Mouse (Mus musculus) intestine, embryonic 16.5 days (tissue): ENCODE results near the gene Rpl21. TPM values are rescaled to one million over a fixed set of nuclear protein-coding genes. Genes with fewer than 3 reads are reported as not detected.
A peak's percentile ranks its signal among the peaks of the same experiment; 100 is the strongest.

Source experiments
- ATAC-seq: fragments of 200-750 bp; cut with Nextera tagmentation; 2 replicates; pipeline ENCODE4 v1.8.0; 2017; ENCODE audit warnings: moderate TSS enrichment, moderate library complexity
- H3K27ac ChIP-seq: fragments of 300-500 bp; sonication (generic); 2 replicates; pipeline ENCODE4 v1.5.1; 2014; ENCODE audit warnings: mild to moderate bottlenecking, low read length
- H3K27me3 ChIP-seq: fragments of 300-500 bp; sonication (generic); replicated peaks from 2 replicates; pipeline ENCODE4 v1.6.1; 2014; ENCODE audit warnings: low read length, control low read depth, mixed read lengths; ENCODE audit not compliant: control insufficient read depth, insufficient read depth
- H3K36me3 ChIP-seq: fragments of 300-500 bp; sonication (generic); 2 replicates; pipeline ENCODE4 v1.6.1; 2014; ENCODE audit warnings: low read length, control low read depth; ENCODE audit not compliant: control insufficient read depth, insufficient read depth
- H3K4me1 ChIP-seq: fragments of 300-500 bp; sonication (generic); 2 replicates; pipeline ENCODE4 v1.6.1; 2014; ENCODE audit warnings: low read length, control low read depth, mixed read lengths; ENCODE audit not compliant: control insufficient read depth, insufficient read depth
- H3K4me2 ChIP-seq: fragments of 300-500 bp; sonication (generic); 2 replicates; pipeline ENCODE4 v1.6.1; 2014; ENCODE audit warnings: low read depth, low read length, control low read depth
- H3K4me3 ChIP-seq: fragments of 300-500 bp; sonication (generic); 2 replicates; pipeline ENCODE4 v1.5.1; 2014; ENCODE audit warnings: mild to moderate bottlenecking, low read length
- H3K9ac ChIP-seq: fragments of 300-500 bp; sonication (generic); 2 replicates; pipeline ENCODE4 v1.6.1; 2014; ENCODE audit warnings: low read depth, low read length
- H3K9me3 ChIP-seq: fragments of 300-500 bp; sonication (generic); 2 replicates; pipeline ENCODE4 v1.6.1; 2016; ENCODE audit warnings: low read length, control low read depth; ENCODE audit not compliant: control insufficient read depth
- WGBS: fragments of 180-500 bp; shearing (Covaris S2); extraction: QIAGEN DNeasy Blood & Tissue Kit; methylation state at CpG from one replicate; pipeline ENCODE4 v1.1.7; 2014; 5-methylcytosine and 5-hydroxymethylcytosine counted together
- polyA plus RNA-seq: library from polyadenylated mRNA; unstranded; fragments of >200 nt; fragmentation: Nextera tagmentation; extraction: Ambion mirVana; gene quantifications from 2 replicates; pipeline ENCODE4 v1.2.1, GENCODE M21; 2015

The Rpl21 gene
- polyA plus RNA-seq, 1 experiment from 2014 or later, result 503 TPM

DNA sequence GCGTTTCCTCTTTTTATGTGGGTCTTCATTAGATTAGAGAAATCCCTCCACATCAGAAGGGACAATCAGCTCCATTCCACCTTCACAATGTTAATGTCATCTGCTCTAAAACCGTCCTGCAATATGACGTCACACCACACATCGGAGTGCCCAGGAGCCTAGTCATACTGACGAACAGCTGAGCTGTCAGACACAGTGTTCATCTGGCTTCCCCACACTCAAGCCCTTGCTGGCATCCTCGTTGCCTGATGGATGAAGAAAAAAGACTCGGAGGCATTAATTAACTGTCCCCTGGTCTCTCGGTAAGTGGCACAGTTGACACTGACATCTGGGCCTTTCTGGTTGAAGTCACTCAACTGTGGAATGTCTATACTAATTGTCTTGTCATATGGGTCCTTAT is 26.6 kb downstream of the Rpl21 start:
- H3K4me3 ChIP-seq, result no peak overlapping the region
- WGBS, result 82% methylated on average over 8 of the region's 8 CpGs
- H3K4me1 ChIP-seq, result no peaks in the 10 kb centered on the region
- ATAC-seq, result no peak
- H3K27me3 ChIP-seq, result no peaks in the 10 kb centered on the region
- H3K9me3 ChIP-seq, result peaks cover 4% of the 10 kb centered on the region; the same call in 1 of the 2 replicates
- H3K4me2 ChIP-seq, result no peak overlapping the region
- H3K36me3 ChIP-seq, result no peaks in the 10 kb centered on the region
- H3K27ac ChIP-seq, result no peak overlapping the region
- H3K9ac ChIP-seq, result no peak overlapping the region

- Histone ChIP-seq H3K27ac (no peak overlapping the region), H3K36me3 (no peaks in the 10 kb centered on the region), H3K4me1 (no peaks in the 10 kb centered on the region), H3K4me3 (no peak overlapping the region), H3K27me3 (no peaks in the 10 kb centered on the region), H3K9me3 (peaks cover 4% of the 10 kb centered on the region; the same call in 1 of the 2 replicates), H3K9ac (no peak overlapping the region), H3K4me2 (no peak overlapping the region)
- ATAC-seq, result no peak
- 71% methylated on average over 18 of the region's 18 CpGs for WGBS
These were observed 27.7 kb downstream of the Rpl21 start for GRCm38 (mm10) chr5:146860222-146860998.

DNA sequence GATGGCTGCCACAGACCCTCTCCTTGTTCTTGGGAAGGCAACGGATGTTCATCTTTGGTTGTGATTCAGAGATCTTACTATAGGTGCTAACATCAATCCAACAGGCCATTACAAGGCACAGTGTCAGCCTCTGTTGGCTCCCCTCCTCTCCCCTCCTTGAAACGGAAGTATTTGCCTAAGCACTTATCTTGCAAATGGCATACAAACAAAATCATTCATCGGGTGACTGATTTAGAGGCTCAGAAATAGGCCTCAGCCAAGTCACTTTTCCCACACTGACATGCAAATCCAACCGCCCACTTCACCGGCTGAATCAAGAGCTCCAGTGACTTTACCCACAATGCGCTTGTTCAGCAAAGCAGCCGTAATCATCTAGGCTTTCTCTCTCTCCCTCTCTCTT is 28.9 kb downstream of the Rpl21 start:
- H3K4me3 ChIP-seq, result no peak overlapping the region
- no peaks in the 10 kb centered on the region for H3K27me3 ChIP-seq
- no peak overlapping the region for H3K4me2 ChIP-seq
- no peaks in the 10 kb centered on the region for H3K4me1 ChIP-seq
- H3K27ac ChIP-seq, result no peak overlapping the region
- 40% methylated on average over 7 of the region's 7 CpGs for WGBS
- H3K36me3 ChIP-seq, result no peaks in the 10 kb centered on the region
- H3K9me3 ChIP-seq, result no peaks in the 10 kb centered on the region
- ATAC-seq, result no peak
- no peak overlapping the region for H3K9ac ChIP-seq

DNA sequence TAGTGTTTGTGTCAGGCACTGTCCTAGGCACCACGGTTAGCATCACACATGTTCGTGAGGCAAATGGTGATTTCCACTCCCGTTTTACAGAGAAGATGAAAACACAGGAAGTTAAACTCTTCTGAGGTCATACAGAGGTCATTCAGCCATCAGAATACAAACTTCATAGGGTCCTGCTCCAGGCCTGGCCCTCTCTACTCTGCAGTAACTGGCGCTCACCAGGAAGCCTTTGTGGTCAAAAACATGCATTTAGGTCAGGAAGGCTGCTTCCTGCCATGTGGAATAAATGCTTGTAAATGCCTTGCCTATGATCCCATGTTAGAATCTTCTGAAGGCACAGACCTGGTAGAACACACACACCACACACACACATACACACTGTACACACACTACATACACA is 32.8 kb downstream of the Rpl21 start:
- no peak overlapping the region for H3K27ac ChIP-seq
- ATAC-seq, result no peak
- H3K36me3 ChIP-seq, result no peaks in the 10 kb centered on the region
- H3K9ac ChIP-seq, result no peak overlapping the region
- H3K4me3 ChIP-seq, result no peak overlapping the region
- 50% methylated on average over 4 of the region's 4 CpGs for WGBS
- no peak overlapping the region for H3K4me2 ChIP-seq
- no peaks in the 10 kb centered on the region; the same call in 1 of the 2 replicates for H3K9me3 ChIP-seq
- no peaks in the 10 kb centered on the region for H3K27me3 ChIP-seq
- H3K4me1 ChIP-seq, result peaks cover 14% of the 10 kb centered on the region

GRCm38 (mm10) chr5:146866277-146866676 is 33.6 kb downstream of the Rpl21 start:
- Histone ChIP-seq H3K4me3 (no peak overlapping the region), H3K4me1 (peaks cover 14% of the 10 kb centered on the region), H3K27me3 (no peaks in the 10 kb centered on the region), H3K9ac (no peak overlapping the region), H3K9me3 (no peaks in the 10 kb centered on the region; the same call in 1 of the 2 replicates), H3K4me2 (no peak overlapping the region), H3K27ac (no peak overlapping the region), H3K36me3 (no peaks in the 10 kb centered on the region)
- ATAC-seq, result no peak
- 92% methylated on average over 2 of the region's 2 CpGs for WGBS

GRCm38 (mm10) chr5:146867246-146867945 is 34.7 kb downstream of the Rpl21 start:
- Histone ChIP-seq H3K4me3 (peak overlapping the region; percentile 2; the same call in 1 of the 2 replicates), H3K27me3 (no peaks in the 10 kb centered on the region), H3K36me3 (no peaks in the 10 kb centered on the region), H3K27ac (peak overlapping the region; percentile 38), H3K4me1 (peaks cover 14% of the 10 kb centered on the region), H3K9ac (no peak overlapping the region; the same call in 1 of the 2 replicates), H3K9me3 (no peaks in the 10 kb centered on the region; the same call in 1 of the 2 replicates), H3K4me2 (peak overlapping the region; percentile 29)
- peak; percentile 45 for ATAC-seq
- 4% methylated on average over 19 of the region's 19 CpGs for WGBS

- Histone ChIP-seq H3K4me3 (no peak overlapping the region), H3K9ac (no peak overlapping the region), H3K36me3 (no peaks in the 10 kb centered on the region), H3K27ac (peak overlapping the region; percentile 38), H3K27me3 (no peaks in the 10 kb centered on the region), H3K4me1 (peaks cover 14% of the 10 kb centered on the region), H3K4me2 (no peak overlapping the region), H3K9me3 (no peaks in the 10 kb centered on the region; the same call in 1 of the 2 replicates)
- ATAC-seq, result no peak; the same call in 1 of the 2 replicates
- 20% methylated on average over 4 of the region's 4 CpGs for whole genome bisulfite sequencing
These were observed 35.2 kb downstream of the Rpl21 start for GRCm38 (mm10) chr5:146867946-146868314.

DNA sequence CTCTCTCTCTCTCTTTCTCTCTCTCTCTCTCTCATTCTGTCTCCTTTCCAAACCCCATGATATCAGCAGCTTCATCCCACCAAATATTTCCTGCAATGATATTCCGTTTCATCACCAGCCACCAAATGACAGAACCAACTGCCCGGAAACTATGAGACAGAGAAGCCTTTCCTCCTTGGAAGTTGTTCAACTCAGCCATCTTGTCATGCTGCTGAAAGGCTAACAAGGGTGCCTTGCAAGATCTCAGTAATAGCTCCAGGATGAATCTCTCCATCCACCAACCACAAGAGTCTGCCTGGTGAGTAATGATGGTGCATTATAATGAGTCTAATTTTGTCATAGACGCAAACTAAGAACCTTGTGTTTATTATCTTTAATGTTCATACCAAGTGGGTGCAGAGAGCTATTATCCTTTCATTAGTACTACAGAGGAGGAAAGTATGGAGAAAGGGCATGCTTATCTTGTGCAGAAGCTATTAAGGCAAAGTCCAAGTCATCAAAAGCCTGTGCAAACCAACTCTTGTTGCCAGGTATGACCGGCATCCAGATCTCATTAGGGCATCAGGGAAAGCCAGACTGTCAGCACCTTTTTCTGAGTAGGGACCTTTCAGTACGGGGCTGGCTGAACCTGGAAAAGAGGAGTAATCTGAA is 40.4 kb downstream of the Rpl21 start:
- ATAC-seq, result peak; percentile 77
- H3K9ac ChIP-seq, result no peak overlapping the region
- WGBS, result 71% methylated on average over 5 of the region's 5 CpGs
- peaks cover 4% of the 10 kb centered on the region; the same call in 1 of the 2 replicates for H3K9me3 ChIP-seq
- H3K27me3 ChIP-seq, result no peaks in the 10 kb centered on the region
- H3K4me2 ChIP-seq, result no peak overlapping the region
- H3K27ac ChIP-seq, result no peak overlapping the region
- 0 out of 2 replicates have a peak, but pooled peaks cover 2% of the 10 kb centered on the region for H3K4me1 ChIP-seq
- H3K36me3 ChIP-seq, result no peaks in the 10 kb centered on the region
- H3K4me3 ChIP-seq, result no peak overlapping the region

DNA sequence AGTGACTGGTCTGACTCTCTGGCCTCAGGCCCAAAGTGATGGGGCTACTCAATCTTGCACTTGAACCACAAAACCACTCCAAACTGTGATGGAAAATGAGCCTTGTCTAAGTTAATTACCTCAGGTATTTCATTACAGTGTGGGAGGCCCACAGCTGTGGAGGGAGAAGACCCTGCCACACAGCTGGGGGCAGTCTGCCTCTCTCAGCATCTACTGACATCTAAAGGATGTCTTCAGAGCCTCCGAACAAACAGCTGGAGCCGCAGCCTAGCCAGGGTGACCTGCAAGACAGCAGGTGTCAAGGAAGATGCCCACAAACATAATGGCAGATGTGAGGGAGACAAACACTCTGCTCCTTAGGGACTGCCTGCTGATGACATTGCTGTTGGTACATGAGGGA is 43.3 kb downstream of the Rpl21 start:
- WGBS, result 81% methylated on average over 2 of the region's 2 CpGs
- Histone ChIP-seq H3K27ac (no peak overlapping the region), H3K4me3 (no peak overlapping the region), H3K4me2 (no peak overlapping the region), H3K27me3 (no peaks in the 10 kb centered on the region), H3K4me1 (no peaks in the 10 kb centered on the region), H3K9me3 (peaks cover 4% of the 10 kb centered on the region; the same call in 1 of the 2 replicates), H3K36me3 (no peaks in the 10 kb centered on the region), H3K9ac (no peak overlapping the region)
- ATAC-seq, result no peak
